Mouse (Mus musculus): ENCODE measurements around the gene Gtpbp6.
"Not testable (repeated sequence)": the region's sequence is repeated elsewhere in the genome, so short reads cannot be mapped to it uniquely, and the experiment has no call there.

Gtpbp6 gene

GRCm38 (mm10) chr5:110107581-110108304, at the start of gene Gtpbp6:
Gene Gtpbp6 (minus strand): TSS chr5:110108197.
- CTCF ChIA-PET = interaction anchor here (0.8 to 0.9 kb wide), 2 partner anchors 50 to 549 kb away, joined by 3 to 4 read pairs; no protein-coding TSS in a partner anchor

GRCm38 (mm10) chr5:110143007-110143406, 35.0 kb upstream of the Gtpbp6 start:
- CTCF ChIA-PET = no interaction called here

- CTCF ChIA-PET = interaction anchor here (0.6 kb wide), 1 partner anchor 274 kb away, joined by 3 read pairs; no protein-coding TSS in a partner anchor
Observed at GRCm38 (mm10) chr5:110142309-110142708, 34.3 kb upstream of the Gtpbp6 start.

- CTCF ChIA-PET = no interaction called here
Observed at GRCm38 (mm10) chr5:110140424-110140823, 32.4 kb upstream of the Gtpbp6 start.

- CTCF ChIA-PET = no interaction called here
Observed at GRCm38 (mm10) chr5:110139325-110139724, 31.3 kb upstream of the Gtpbp6 start.

GRCm38 (mm10) chr5:110137816-110138215, 29.8 kb upstream of the Gtpbp6 start:
- CTCF ChIA-PET = no interaction called here

GRCm38 (mm10) chr5:110136087-110136464, 28.1 kb upstream of the Gtpbp6 start:
- CTCF ChIA-PET = interaction anchor here (0.6 kb wide), 1 partner anchor 98 kb away, joined by 13 read pairs; no protein-coding TSS in a partner anchor

- CTCF ChIA-PET = interaction anchor here (0.6 kb wide), 1 partner anchor 98 kb away, joined by 13 read pairs; no protein-coding TSS in a partner anchor
Observed at GRCm38 (mm10) chr5:110135293-110136086, 27.5 kb upstream of the Gtpbp6 start, which contains the start of gene Chfr. Gene Chfr (plus strand): TSS chr5:110135842.

GRCm38 (mm10) chr5:110122380-110122779, 14.4 kb upstream of the Gtpbp6 start:
- CTCF ChIA-PET = not testable (repeated sequence)

GRCm38 (mm10) chr5:110109991-110110441, 2.0 kb upstream of the Gtpbp6 start, which contains the start of gene Zfp605:
Gene Zfp605 (plus strand): TSS chr5:110110092.
- CTCF ChIA-PET = no interaction called here

GRCm38 (mm10) chr5:110108305-110108628, 270 bp upstream of the Gtpbp6 start:
- CTCF ChIA-PET = no interaction called here

GRCm38 (mm10) chr5:110106901-110107564, 964 bp downstream of the Gtpbp6 start:
- CTCF ChIA-PET = interaction anchor here (0.8 to 0.9 kb wide), 2 partner anchors 50 to 549 kb away, joined by 3 to 4 read pairs; no protein-coding TSS in a partner anchor

- CTCF ChIA-PET = no interaction called here
Observed at GRCm38 (mm10) chr5:110106140-110106871, 1.7 kb downstream of the Gtpbp6 start.

- CTCF ChIA-PET = interaction anchor here (0.5 kb wide), 1 partner anchor 8 kb away, joined by 3 read pairs; no protein-coding TSS in a partner anchor
Observed at GRCm38 (mm10) chr5:110104616-110105380, 3.2 kb downstream of the Gtpbp6 start.

GRCm38 (mm10) chr5:110103901-110104615, 3.9 kb downstream of the Gtpbp6 start:
- CTCF ChIA-PET = interaction anchor here (0.5 kb wide), 1 partner anchor 8 kb away, joined by 3 read pairs; no protein-coding TSS in a partner anchor

- CTCF ChIA-PET = no interaction called here
Observed at GRCm38 (mm10) chr5:110102853-110103625, 5.0 kb downstream of the Gtpbp6 start.

- CTCF ChIA-PET = no interaction called here
Observed at GRCm38 (mm10) chr5:110102429-110102828, 5.6 kb downstream of the Gtpbp6 start.

GRCm38 (mm10) chr5:110101716-110102347, 6.2 kb downstream of the Gtpbp6 start:
- CTCF ChIA-PET = no interaction called here

Data from spleen, embryonic (tissue).